Mouse (Mus musculus): Measurements from ENCODE around the gene Inpp4a.

DNA sequence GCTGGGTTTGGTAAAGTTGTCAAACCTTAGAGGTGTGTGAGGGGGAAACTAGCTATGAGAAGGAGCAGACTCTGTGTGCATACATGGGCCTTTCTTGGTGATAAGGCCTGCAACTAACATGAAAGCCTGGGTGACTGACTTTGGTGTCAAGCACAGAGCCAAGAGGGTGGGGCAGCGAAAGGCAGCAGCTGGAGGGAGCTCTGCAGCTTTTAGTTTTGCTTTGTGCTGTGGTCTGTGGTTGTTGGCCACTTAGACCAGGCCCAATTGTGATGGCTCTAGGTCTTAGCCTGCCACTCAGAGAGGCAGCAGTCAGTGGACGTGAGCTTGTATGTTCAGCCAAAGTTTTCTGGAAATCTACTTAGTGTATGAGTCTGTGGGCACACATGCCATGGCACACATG is 7.9 kb downstream of the Inpp4a start:
- TF ChIP-seq CTCF (conservative IDR thresholded peaks at IDR 0.05; ENCODE audit: low read length) (no peak), NANOG (IDR thresholded peaks at IDR 0.05; ENCODE audit: borderline replicate concordance, low read length) (no peak)
